Mouse (Mus musculus): ENCODE results near the gene Spats1.

DNA sequence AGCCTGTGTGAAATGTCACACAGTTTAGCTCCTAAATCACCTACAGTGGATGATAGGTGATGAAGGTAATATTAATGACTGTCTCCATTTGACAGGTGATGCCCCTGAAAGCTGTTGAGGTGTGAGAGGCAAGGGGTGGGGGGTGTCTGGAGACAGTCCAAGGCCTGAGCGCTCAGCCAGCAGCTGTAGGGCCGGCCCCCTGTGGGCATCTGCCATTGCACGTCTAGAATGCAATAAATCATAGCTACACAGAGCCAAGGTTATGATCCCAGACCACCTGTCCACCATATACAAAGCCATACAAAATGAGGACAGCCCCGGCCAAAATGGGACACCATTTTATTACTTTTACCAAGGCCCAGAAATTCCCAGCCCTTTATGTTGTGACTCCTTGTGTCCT, 49.7 kb upstream of the Spats1 start:
- TF ChIP-seq CTCF (IDR thresholded peaks at IDR 0.05; ENCODE audit: extremely low read depth, insufficient read length, insufficient replicate concordance, low read depth, low read length) (no peak), POLR2A (IDR thresholded peaks at IDR 0.05; ENCODE audit: low read depth, low read length) (no peak)

Measured in small intestine, adult 2 months (tissue).